Mouse (Mus musculus): ENCODE data around the gene Tmprss11e.

Tmprss11e gene

GRCm38 (mm10) chr5:86745715-86746114 lies at the start of gene Tmprss11e:
Tmprss11e (minus strand) TSS chr5:86745815.
- no peak for DNase-seq (ENCODE audit: inconsistent age in 2 of 2, low spot score in 1 of 2)

- DNase-seq (ENCODE audit: inconsistent age in 2 of 2, low spot score in 1 of 2) = no peak
Observed at GRCm38 (mm10) chr5:86792807-86793206, 47.2 kb upstream of the Tmprss11e start.

- no peak for DNase-seq (ENCODE audit: inconsistent age in 2 of 2, low spot score in 1 of 2)
Observed at GRCm38 (mm10) chr5:86792249-86792648, 46.6 kb upstream of the Tmprss11e start.

DNA sequence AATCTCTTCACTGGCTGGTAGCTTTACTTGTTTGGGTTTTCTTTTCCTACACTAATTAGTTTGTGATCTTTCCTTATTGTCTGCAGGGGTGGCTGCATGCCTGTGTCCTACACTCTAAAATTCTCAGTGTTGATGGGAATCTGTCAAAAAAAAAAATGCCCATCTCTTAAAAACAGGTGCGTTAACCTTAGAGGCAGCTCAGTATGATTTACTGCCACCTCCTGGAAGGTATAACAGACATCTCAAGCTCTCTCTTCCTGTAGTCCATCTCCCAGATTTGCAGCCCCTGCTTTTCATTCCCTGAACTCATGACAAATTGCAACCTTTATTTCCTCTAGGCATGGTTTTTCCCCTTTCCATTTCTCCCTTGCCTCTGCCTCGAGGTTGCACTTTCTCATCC lies 44.3 kb upstream of the Tmprss11e start:
- no peak for DNase-seq (ENCODE audit: inconsistent age in 2 of 2, low spot score in 1 of 2)

DNA sequence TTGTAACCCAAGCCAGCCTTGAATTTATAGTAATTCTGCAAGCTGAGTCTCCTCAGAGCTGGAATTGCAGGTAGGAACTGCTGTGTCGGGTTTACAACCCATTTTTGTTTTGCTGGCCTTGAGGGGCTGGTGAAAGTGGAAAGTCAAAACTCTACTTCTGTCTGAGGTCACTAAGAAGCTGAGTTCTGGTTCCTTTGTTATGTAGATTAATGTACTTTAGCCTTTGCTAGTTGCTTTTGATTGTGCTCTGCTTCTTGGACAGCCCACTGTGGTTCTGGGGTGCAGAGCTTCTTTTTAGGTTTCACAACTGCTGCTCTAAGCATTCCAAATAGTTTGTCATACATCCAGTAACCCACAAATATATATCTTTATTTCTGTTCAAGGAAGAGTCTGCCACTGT lies 41.2 kb upstream of the Tmprss11e start:
- no peak for DNase-seq (ENCODE audit: inconsistent age in 2 of 2, low spot score in 1 of 2)

DNA sequence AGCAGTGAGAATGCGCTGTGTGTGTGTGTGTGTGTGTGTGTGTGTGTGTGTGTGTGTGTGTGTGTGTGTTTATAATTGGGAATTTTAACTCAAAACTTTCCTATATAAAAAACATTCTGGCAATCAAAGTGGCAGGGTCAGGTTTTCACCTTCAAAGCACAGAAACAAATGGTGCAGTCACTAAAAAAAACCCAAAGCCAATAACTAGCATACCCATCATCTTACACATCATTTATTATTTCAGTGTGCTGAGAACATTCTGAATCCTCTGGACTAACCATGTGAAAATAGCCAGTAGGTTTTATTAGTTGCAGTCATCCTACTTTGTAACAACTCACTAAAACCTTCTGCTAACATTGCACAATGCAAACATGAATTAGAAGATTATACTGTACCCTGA lies 38.6 kb upstream of the Tmprss11e start:
- no peak for DNase-seq (ENCODE audit: inconsistent age in 2 of 2, low spot score in 1 of 2)

DNA sequence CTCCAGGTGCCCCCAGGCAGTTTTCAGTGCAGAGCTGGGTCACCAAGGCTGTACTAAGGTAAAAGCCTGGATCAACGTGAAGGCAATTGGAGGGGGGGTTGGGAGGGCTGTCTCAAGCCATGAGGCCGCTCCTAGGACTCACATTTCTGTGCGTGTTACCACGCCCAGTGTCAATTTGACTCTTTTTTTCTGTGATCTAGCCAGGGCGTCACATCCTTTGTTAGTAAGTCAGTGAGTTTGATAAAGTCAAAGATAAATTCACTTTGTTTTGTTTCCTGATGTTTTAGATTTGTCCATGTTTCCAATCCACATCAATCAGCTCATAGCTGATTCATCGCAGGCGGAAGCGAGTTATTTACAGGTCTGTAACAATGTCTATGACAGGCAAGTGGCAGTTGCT lies 37.4 kb upstream of the Tmprss11e start:
- DNase-seq (ENCODE audit: inconsistent age in 2 of 2, low spot score in 1 of 2) = no peak

- DNase-seq (ENCODE audit: inconsistent age in 2 of 2, low spot score in 1 of 2) = no peak
Observed at GRCm38 (mm10) chr5:86778471-86778870, 32.9 kb upstream of the Tmprss11e start.

DNA sequence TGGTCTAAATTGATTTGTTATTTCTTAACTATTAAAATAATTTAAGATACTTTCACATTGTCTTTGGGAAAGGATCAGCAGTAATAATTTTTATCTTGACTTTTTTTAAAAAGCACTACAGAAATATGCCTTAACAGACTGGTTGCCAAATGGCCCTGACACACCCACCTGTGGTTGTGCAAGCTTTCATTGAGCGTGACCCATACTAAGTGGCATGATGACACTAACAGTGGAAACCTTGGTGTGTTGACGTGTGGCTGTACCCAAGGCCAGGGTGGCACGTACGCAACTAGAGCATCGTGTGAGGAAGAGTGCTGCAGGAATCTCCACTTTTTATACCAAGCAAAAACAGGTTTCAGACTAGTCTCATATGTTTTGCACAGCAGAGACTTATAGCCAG lies 31.3 kb upstream of the Tmprss11e start:
- peak in 1 of 2 experiments; percentile 85 for DNase-seq (ENCODE audit: inconsistent age in 2 of 2, low spot score in 1 of 2)

GRCm38 (mm10) chr5:86771010-86771409 lies 25.4 kb upstream of the Tmprss11e start:
- DNase-seq (ENCODE audit: inconsistent age in 2 of 2, low spot score in 1 of 2) = no peak

GRCm38 (mm10) chr5:86769015-86769658 lies 23.5 kb upstream of the Tmprss11e start:
- DNase-seq (ENCODE audit: inconsistent age in 2 of 2, low spot score in 1 of 2) = peak in 1 of 2 experiments; percentile 28

GRCm38 (mm10) chr5:86742796-86743195 lies 2.8 kb downstream of the Tmprss11e start:
- no peak for DNase-seq (ENCODE audit: inconsistent age in 2 of 2, low spot score in 1 of 2)

GRCm38 (mm10) chr5:86741146-86741545 lies 4.5 kb downstream of the Tmprss11e start:
- no peak for DNase-seq (ENCODE audit: inconsistent age in 2 of 2, low spot score in 1 of 2)

DNA sequence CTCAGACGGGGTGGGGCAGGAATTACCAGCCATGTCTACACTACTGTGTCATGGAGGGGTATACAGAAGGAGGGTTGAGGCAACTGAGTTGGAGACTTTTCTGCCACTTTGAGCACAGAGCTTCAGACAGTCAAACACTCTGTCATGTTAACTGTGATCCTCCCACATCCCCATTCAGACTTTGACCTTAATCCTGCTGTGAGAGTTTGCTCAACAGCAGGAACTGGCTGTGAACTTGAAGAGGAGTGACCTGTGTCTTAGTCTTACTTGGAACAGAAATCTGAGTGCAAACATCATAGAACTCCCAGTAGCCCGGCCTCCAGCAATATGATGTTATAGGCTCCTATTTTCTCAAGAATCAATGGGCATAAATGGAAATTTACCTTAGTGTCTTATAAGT lies 9.8 kb downstream of the Tmprss11e start:
- no peak for DNase-seq (ENCODE audit: inconsistent age in 2 of 2, low spot score in 1 of 2)

- DNase-seq (ENCODE audit: inconsistent age in 2 of 2, low spot score in 1 of 2) = no peak
Observed at GRCm38 (mm10) chr5:86730587-86730986, 15.0 kb downstream of the Tmprss11e start.

DNA sequence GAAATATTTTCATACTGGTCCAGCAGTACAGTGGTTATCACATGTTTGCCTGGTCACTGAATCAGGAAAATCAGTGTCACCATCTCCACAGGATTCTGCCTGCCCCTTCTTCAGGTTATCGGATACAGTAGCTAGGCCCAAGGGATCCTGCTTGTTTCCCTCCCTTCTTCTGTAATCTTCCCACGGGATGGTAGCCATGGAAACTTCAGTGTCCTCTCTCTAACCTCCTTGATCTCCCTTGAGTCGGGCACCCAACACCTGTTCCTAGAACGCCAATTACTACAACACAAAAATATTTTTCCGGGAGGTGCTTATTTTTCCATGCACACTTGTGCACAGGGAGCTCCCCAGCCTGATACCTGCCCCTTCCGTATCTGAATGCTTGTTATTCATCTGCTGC lies 17.0 kb downstream of the Tmprss11e start:
- DNase-seq (ENCODE audit: inconsistent age in 2 of 2, low spot score in 1 of 2) = no peak

GRCm38 (mm10) chr5:86727033-86727432 lies 18.6 kb downstream of the Tmprss11e start:
- no peak for DNase-seq (ENCODE audit: inconsistent age in 2 of 2, low spot score in 1 of 2)

GRCm38 (mm10) chr5:86725021-86725420 lies 20.6 kb downstream of the Tmprss11e start:
- DNase-seq (ENCODE audit: inconsistent age in 2 of 2, low spot score in 1 of 2) = no peak

DNA sequence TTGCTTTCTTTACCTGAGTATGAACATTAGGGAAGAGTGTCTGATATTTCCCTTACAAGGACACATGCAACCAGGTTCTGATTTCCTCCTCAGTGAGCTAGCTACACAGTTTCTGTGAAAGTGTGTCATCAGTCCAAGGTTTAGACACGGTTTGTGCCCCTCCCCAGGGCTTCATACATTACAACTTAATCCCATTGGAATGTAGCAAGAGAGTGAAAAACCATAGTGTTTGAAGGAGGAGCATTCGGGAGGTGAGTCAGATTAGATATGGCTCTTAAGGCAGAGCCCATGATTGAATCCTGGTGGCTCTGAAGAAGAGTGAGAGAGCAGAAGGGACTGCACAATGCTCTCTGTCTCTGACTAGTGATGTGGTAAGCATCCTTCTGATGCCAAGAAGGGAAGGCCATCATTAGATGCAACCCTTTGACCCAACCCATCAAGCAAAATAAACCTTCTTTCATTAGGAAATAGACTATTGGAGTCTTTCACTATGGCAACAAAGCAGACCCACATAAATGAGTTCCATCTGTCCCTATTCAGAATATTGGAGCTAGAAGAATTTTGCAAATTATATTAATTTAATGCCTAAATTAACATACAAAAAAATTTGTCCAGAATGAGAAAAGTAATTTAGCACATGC lies 22.7 kb downstream of the Tmprss11e start:
- DNase-seq (ENCODE audit: inconsistent age in 2 of 2, low spot score in 1 of 2) = no peak

GRCm38 (mm10) chr5:86714967-86715366 lies 30.6 kb downstream of the Tmprss11e start:
- DNase-seq (ENCODE audit: inconsistent age in 2 of 2, low spot score in 1 of 2) = peak in 1 of 2 experiments; percentile 2

DNA sequence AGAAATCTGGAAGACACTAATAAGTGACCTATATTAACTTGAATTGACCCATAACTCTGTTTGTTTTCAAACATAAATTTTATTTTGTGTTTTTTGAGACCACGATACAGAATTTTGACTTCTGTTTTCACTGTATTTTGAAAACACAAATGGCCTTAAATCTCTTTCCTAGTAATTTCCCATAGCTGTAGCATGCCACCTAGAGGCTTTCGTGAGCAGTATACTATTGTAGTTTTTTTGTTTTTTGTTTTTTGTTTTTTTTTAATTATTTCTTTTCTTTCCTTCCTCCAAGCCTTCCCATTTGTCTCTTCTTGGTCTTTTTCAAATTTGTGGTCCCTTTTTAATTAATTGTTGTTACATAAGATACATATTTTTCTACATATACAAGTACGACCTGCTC lies 40.7 kb downstream of the Tmprss11e start:
- peak in 1 of 2 experiments; percentile 7 for DNase-seq (ENCODE audit: inconsistent age in 2 of 2, low spot score in 1 of 2)

DNA sequence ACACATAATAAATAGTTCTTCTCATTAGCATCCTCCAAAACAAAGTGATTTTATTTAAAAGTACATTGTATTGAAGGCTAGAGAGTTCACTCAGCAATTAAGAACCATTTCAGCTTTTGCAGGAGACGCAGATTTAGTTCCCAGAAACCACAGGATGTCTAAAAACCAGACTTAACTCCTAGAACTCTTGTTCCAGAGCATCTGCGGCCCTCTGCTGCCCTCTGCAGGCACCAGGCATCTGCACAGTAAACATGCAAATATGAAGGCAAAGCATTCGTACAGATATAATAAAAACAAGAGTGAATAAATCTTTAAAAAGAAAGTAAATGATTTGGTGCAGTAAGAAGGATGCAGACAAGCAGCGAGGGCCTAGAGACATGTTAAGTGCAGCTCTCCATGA lies 60.9 kb downstream of the Tmprss11e start:
- peak; percentile 25 to 70 for DNase-seq (ENCODE audit: inconsistent age in 2 of 2, low spot score in 1 of 2)

DNA sequence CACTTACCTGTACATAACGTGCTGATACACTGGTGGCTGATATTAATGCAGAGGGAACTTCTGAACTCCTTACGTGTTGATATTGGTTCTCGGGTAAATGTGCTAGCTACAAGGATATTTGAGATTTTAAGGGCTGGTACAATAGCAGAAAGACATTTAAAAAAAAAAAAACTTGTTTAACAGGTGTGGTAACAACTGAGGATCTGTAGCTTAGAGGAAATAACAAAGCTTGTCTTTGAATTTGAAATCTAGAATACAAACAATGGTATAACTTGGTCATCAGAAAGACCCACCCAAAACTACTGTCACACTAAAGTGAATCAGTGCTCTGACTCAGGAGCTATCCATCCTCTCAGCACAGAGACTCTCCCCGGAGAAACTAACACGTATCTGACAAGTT lies 69.4 kb downstream of the Tmprss11e start, which contains the start of gene Tmprss11b:
Gene Tmprss11b, minus strand, starts transcription at position 101 of the 400 bp plus-strand sequence.
- DNase-seq (ENCODE audit: inconsistent age in 2 of 2, low spot score in 1 of 2) = peak in 1 of 2 experiments; percentile 9

Data from adrenal gland, adult (tissue).